Mouse (Mus musculus) olfactory bulb, adult 2 months (tissue): ENCODE measurements around the gene Btbd3.

Source experiments
- CTCF ChIP-seq: fragments of 200-500 bp; IDR thresholded peaks from 2 replicates; pipeline ENCODE4 v1.5.1; 2012; ENCODE audit warnings: low read depth, mild to moderate bottlenecking, low read length, moderate library complexity; ENCODE audit not compliant: insufficient read depth
- POLR2A ChIP-seq: fragments of 200-500 bp; IDR thresholded peaks from 2 replicates; pipeline ENCODE4 v1.6.1; 2012; ENCODE audit warnings: mild to moderate bottlenecking, low read depth, low read length, moderate library complexity; ENCODE audit not compliant: insufficient read depth

- TF ChIP-seq CTCF, result no peak
- no peak for TF ChIP-seq POLR2A
Measured at GRCm38 (mm10) chr2:138321041-138321481, 64.7 kb downstream of the Btbd3 start.
